Mouse (Mus musculus) adipose tissue, adult 10 weeks (tissue): ENCODE results near the gene Zfp14. TPM values are rescaled to one million over a fixed set of nuclear protein-coding genes. Genes with fewer than 3 reads are reported as not detected.

Experiments used
- polyA plus RNA-seq: library from polyadenylated mRNA; stranded (reverse); fragments of 350-450 nt; fragmentation: Illumina TruSeq; extraction: RNeasy Lipid Tissue Mini Kit (QIAGEN cat#74804); gene quantifications from one replicate; pipeline ENCODE4 v1.2.3, GENCODE M21; 2014; ENCODE audit warnings: low read depth, low replicate concordance

Gene Zfp14
- 4.8 TPM for polyA plus RNA-seq

GRCm38 (mm10) chr7:30050882-30051548 is at the start of gene Zfp14:
Gene Zfp14 (minus strand): TSS chr7:30051380.

GRCm38 (mm10) chr7:30094646-30095429 is 43.7 kb upstream of the Zfp14 start, which contains the start of gene Zfp260:
Gene Zfp260 (plus strand): TSS chr7:30094777.

DNA sequence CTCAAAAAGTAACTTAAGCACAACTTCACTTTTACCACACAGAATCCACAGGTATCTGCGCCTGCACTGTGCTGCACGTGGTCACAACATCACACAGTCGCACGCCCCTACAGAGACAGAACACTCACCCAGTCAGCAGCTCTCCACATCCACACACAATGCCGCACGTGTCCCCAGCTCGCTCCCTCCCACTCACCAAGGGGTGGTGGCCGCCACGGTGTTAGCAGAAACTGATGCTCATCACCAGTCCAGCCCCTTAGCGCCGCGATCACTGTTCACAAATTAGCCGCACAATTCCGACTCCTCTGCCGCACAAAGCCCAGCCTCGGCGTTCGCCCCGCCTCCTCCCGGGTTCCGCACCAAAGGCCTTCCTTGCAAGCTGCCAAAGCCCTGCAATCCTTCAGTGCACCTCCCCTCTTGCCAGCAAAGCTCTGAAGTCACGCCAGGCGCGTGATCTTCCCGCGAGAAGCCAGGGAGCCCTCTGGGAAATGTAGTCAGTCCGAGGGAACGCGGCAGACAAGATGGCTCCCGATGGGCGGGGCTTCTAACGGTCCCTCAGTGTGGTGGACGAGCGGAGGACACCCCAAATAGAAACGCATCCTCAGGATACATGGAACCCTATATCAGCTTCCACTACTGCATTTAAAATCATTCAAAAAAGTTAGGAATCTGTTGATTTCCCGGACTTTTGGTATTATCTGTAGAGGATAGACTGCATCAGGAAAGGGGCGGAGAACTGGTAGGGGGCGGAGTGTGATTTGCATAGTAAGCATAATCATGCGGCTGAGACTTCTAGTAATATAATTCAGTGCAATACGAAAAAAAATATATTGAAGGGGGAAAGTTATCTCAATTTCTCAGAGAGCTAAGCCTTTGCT is 39.2 kb upstream of the Zfp14 start, which contains the start of the genes Gm26920 and Zfp566:
Gene Gm26920, minus strand, starts transcription at position 319 of the 878 bp plus-strand sequence.
Gene Zfp566, minus strand, starts transcription at position 436 of the 878 bp plus-strand sequence.

DNA sequence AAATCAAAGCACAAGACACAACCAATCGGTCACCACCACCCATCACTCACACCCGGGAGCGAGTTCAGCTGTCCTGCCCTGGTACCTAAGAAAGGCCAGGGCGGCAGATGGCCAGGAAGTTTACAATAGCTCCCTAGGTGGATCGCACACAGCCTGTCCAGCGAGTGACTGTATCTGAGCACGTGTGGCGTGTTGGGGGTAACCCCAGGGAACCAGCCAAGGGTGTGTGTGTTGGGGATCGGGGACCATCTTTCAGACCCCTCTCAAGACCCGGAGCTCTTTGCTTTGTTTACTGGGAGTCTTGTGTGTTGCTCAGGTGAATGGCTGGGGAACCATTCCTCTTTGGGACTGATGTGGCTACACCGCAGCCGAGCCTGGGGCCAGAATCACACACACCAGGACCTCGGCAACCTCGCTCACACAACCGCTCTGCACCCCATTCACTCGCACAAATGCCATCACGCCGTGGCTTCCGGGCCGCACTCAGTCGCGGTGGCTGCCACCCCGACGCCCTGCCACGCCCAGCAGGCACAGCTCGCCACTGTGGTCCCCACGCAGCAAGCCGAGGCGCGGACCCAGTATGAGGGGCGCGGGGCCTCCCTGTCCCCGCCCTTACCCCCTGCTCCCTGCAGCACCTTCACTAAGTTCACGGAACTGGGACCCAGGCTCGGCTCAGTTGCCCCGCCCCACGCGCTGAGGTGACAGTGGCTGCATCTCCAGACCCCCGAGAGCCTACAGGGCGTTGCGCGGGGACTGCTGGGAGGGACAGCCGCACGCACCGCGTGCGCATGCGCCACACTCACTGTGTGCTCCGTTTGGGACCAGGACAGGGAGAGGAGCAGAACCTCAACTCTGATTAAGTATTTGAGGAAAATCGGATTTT is 21.2 kb upstream of the Zfp14 start, which contains the start of gene Zfp82:
Gene Zfp82, minus strand, starts transcription at position 755 of the 883 bp plus-strand sequence.

Other genes with a start within 250 kb of the Zfp14 start
- gene Zfp790, start 235.3 kb downstream of the Zfp14 start, polyA plus RNA-seq, result 8.4 TPM
- gene Zfp940, start 197.7 kb downstream of the Zfp14 start, polyA plus RNA-seq, result 0.72 TPM
- gene Zfp420, start 191.4 kb downstream of the Zfp14 start, polyA plus RNA-seq, result 6.2 TPM
- 5.0 TPM for gene Zfp27, start 144.8 kb downstream of the Zfp14 start, polyA plus RNA-seq
- gene Zfp383, start 143.2 kb downstream of the Zfp14 start, polyA plus RNA-seq, result 5.9 TPM
- gene Zfp74, start 97.3 kb downstream of the Zfp14 start, polyA plus RNA-seq, result 7.3 TPM
- 4.4 TPM for gene Zfp568, start 67.4 kb downstream of the Zfp14 start, polyA plus RNA-seq
- 0.60 TPM for gene Zfp82, start 21.5 kb upstream of the Zfp14 start, polyA plus RNA-seq
- 2.0 TPM for gene Gm26920, start 39.0 kb upstream of the Zfp14 start, polyA plus RNA-seq
- gene Zfp566, start 39.1 kb upstream of the Zfp14 start, polyA plus RNA-seq, result 4.6 TPM
- 33.9 TPM for gene Zfp260, start 43.4 kb upstream of the Zfp14 start, polyA plus RNA-seq
- gene Zfp382, start 70.6 kb upstream of the Zfp14 start, polyA plus RNA-seq, result 0.92 TPM
- gene Zfp146, start 118.4 kb upstream of the Zfp14 start, polyA plus RNA-seq, result 33.8 TPM
- 10.2 TPM for gene Cox7a1, start 132.8 kb upstream of the Zfp14 start, polyA plus RNA-seq
- gene Capns1, start 147.4 kb upstream of the Zfp14 start, polyA plus RNA-seq, result 381 TPM
- 55.6 TPM for gene Polr2i, start 180.6 kb upstream of the Zfp14 start, polyA plus RNA-seq
- gene Tbcb, start 180.9 kb upstream of the Zfp14 start, polyA plus RNA-seq, result 75.0 TPM
- gene Ovol3, start 184.3 kb upstream of the Zfp14 start, polyA plus RNA-seq, result not detected
- 1.5 TPM for gene Thap8, start 228.7 kb upstream of the Zfp14 start, polyA plus RNA-seq
- gene Wdr62, start 229.0 kb upstream of the Zfp14 start, polyA plus RNA-seq, result 18.1 TPM
- 12.2 TPM for gene Clip3, start 240.3 kb upstream of the Zfp14 start, polyA plus RNA-seq